Mouse (Mus musculus): ENCODE data around the gene AI837181.
A peak's percentile ranks its signal among the peaks of the same experiment; 100 is the strongest.
"Not testable (repeated sequence)": the region's sequence is repeated elsewhere in the genome, so short reads cannot be mapped to it uniquely, and the experiment has no call there.

AI837181 gene

DNA sequence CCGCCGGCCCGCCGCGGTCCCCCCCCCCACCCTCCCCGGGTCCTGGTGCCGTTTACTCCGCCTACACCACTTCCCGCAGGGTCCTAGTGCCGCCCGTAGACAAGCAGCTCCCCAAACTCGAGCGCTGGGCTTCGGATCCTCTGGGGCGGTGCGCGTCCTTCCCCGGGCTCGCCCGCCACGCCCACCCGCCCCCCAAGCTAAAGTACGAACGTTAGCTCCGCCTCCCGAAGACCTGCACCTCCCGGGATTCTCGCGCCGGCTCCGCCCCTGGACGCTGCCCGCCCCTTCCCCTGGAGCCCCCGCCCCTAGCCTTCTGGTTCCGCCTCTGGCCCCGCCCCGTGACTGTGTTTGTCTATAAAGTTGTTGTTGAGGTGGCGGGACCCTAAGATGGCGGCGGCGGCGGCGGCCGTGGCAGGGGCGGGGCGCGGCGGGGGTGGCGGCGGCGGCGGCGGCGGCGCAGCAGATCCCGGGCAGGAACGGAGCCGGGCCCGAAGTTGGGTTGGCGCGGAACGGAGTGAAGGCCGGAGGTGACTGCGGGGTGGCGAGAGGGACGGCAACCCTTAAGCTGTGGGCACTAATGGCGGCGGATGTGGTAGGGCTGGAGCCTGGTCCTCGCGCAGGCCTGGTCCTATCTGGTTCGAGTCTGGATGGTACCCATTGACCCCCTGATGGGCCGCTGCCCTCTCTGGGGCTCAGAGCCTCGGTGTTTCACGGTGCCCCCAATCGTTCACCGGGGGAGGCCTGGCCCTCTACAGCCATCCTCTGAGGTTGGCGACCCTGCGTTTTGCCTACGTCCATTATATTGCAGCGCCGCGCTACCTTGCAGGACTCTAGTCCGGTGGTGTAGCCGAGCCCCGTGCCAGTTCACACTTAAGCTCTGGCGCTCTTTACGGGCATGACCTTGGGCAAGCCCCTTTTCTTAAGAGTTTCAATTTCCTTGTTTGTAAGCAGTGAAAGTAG lies at the start of gene AI837181, which contains the start of gene Drap1:
Gene AI837181 (plus strand): TSS at position 363 of the 960 bp plus-strand sequence.
Gene Drap1 (minus strand): TSS at position 198 of the 960 bp plus-strand sequence.
- DNase-seq, result peak; percentile 96

DNA sequence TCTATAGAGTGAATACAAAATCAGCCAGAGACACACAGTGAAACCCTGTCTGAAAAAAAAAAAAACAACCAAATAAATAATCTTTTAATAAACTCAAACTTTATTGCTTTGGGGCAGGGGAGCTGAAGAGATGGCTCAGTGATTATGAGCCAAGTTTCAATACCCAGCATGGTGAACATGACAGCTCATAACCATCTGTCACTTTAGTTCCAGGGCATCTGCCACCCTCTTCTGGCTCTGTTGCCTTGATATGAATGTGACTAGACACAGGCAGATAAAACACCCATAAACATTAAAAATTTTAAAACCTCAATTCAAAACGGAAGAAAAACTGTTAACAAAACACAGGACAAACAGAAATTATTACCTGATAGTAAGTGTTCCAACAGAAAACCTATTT lies 47.5 kb upstream of the AI837181 start:
- DNase-seq, result no peak

DNA sequence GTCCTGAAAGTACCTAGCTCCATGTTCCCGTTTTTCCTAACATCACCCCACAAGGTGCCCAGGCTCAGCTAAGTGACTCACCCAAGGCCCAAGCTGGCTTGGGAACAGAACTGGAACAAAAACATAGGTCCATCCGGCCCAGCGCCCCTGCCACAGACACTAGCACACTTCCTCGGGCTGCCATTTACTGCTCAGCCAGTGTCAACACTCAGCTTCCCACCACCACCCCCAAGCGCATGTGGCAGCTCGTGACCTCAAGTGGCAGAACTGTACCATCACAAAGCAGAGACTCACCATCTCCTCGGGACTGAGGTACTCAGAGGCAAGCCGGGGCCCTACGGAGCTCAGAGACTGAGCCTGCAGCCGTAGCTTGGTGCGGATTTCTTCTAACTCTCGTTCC lies 41.6 kb upstream of the AI837181 start:
- DNase-seq, result no peak

- DNase-seq, result no peak
Observed at GRCm38 (mm10) chr19:5384715-5385114, 40.2 kb upstream of the AI837181 start.

- no peak for DNase-seq
Observed at GRCm38 (mm10) chr19:5388011-5388441, 36.9 kb upstream of the AI837181 start.

DNA sequence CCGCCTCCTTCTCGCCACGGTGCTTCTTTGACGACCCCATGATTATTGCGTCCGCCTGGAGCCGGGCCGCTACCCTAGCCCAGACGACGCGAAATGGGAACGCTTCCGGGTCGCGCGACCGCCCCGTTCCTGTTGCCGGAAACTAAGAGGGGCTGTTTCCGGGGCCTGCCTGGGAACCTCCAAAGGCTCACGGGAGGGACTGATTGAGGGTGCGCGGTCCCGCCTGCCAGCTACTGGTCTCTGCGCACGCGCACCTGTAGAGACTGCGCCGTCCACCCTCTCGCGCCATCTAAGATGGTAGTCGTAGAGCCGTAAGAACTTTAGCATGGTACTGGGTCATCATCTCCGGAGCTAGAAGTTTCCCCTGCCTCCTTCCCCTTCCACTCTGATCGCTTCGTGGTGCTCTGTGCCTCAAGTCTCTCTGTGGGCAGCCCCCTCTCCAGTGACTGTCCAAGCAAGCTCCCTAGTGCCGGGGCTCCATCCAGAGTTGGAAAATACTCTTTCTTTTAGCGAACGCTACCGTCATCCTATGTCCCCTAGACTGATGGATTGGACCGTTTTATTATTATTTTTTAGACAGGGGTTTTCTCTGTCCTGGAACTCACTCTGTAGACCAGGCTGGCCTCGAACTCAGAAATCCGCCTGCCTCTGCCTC lies 36.2 kb upstream of the AI837181 start, which contains the start of gene Sart1:
Gene Sart1 (minus strand): TSS at position 116 of the 655 bp plus-strand sequence.
- DNase-seq, result peak; percentile 93

- DNase-seq, result peak; percentile 86
Observed at GRCm38 (mm10) chr19:5389647-5390046, 35.3 kb upstream of the AI837181 start.

DNA sequence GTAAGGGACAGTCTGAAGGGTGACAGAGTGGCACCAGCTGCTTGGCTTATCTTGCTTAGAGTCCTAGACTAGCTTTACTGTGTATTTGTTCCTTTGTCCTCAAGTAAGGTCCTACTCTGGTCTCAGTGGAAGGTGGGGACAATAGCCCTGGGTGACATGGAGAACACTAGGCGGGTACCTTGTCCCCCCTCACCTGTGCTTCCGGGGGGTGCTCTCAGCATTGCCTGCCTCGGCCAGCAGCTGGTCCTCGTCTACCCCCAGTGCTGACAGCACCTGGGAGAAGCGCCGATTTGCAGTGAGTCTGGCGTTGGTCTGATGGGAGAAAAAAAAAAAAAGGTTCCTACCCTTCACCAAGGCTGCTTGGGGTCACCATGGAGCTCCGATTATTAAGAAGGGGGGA lies 34.5 kb upstream of the AI837181 start:
- peak; percentile 60 for DNase-seq

DNA sequence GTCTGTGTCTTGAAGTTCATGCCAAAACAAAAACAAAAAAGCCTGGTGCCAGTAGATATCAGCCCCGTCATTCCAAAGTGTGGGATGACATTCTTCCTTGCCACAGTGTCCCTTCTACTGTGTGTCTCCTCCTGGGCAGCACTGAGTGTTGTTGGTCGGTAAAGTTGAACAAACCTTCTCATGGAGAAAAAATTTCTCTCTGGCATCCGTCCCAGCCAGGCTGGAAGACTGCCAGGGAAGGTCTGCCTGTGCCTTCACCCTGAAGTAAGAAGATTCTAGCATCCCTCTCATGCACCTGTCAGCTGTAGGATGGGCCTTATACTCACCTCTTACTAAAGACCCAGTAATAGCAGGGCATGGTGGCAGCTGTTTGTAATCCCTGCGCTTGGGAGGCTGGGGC lies 32.1 kb upstream of the AI837181 start:
- DNase-seq, result no peak

DNA sequence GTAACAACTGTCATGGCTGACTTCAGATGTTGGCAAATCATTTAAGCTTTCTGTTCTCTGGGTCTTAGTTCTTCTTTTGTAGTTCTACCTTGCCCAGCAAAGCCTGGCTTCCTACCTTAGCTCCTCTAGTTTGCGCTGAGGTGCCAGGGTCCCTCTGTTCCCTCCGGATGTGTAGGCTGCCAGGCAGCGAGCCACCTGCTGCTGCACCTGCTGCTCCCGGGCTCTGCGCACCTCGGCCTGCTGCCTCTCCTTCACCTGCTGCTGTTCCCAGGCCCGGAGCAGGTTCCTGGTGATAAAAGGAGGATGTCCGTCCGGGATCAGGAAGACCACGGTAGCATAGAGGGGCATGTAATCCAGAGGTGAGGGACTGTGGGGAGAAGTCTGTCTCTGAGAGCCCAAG lies 30.8 kb upstream of the AI837181 start:
- no peak for DNase-seq

DNA sequence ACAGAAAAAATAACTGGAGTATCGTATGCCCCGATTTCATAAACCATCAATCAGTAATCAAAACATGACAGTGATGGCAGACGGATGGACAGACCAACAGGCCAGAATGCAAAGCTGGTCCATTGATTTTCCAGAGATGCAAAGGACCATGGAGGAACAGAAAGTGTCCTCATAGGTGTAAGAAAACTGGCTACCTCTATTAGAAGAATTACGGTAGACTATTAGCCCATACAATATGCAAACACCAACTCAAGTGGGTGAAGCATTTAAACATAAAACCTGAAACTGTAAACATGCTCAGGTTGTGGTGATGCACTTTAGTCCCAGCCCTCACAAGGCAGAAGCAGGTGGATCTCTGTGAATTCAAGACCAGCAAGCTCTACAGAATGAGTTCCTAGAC lies 29.6 kb upstream of the AI837181 start:
- no peak for DNase-seq

DNA sequence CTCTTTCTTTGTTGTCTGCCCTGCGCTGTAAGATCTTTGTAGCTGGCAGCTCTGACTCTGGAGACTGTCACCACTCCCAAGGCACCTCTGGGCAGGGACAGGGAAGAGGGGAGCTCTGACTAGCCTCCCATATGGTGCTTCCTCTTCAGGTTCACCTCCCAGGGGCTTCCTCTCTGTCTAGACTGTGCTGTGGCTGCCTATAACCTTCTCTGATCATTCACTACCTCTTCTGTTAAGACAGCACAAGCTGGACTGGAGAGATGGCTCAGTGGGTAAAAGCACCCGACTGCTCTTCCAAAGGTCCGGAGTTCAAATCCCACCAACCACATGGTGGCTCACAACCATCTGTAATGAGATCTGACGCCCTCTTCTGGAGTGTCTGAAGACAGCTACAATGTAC lies 23.9 kb upstream of the AI837181 start:
- not testable (repeated sequence) for DNase-seq

DNA sequence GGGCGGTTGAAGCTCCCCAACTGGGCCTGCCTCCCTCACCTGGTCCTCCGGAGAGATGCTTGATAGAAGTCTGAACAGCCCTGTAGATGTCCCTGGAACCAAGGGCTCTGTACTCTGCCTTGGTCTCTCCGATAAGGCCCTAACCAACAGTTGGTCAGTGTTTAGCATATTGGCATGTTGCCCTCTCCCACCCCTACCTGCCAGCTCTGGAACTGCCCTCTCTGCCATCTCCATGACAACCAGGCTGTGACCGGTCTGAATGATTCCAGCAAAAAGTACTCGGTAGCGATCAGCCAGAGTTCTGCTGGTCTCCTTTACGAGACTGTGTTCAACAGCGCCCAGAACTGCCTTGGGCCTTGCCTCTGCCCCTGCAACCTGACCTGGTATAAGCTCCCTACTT lies 22.7 kb upstream of the AI837181 start, which contains the start of gene Tsga10ip:
Gene Tsga10ip (minus strand): TSS at position 234 of the 400 bp plus-strand sequence.
- DNase-seq, result no peak

GRCm38 (mm10) chr19:5405924-5406323 lies 19.0 kb upstream of the AI837181 start:
- no peak for DNase-seq

GRCm38 (mm10) chr19:5406531-5407126 lies 18.3 kb upstream of the AI837181 start:
- peak; percentile 66 for DNase-seq

- DNase-seq, result peak; percentile 75
Observed at GRCm38 (mm10) chr19:5407133-5407532, 17.8 kb upstream of the AI837181 start.

- no peak for DNase-seq
Observed at GRCm38 (mm10) chr19:5408057-5409001, 16.6 kb upstream of the AI837181 start.

DNA sequence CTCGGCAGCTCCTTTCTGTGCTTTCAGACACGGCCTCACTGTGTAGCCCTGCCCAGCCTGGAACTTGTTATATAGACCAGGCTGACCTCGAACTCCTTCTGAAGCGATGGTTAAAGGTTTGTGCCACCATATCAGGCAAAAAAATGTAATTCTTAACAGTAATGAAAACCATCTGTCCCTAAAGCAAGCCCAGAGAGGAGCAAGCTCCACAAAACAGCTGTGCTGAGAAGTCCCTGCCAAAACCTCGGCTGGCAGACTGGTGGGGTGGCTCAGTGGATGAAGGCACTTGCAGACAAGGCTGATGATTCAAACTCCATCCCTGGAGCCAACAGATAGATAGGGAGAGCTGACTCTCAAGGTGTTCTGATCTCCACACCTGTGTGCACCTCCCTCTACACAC lies 15.9 kb upstream of the AI837181 start:
- DNase-seq, result no peak

GRCm38 (mm10) chr19:5410641-5411040 lies 14.3 kb upstream of the AI837181 start:
- no peak for DNase-seq

DNA sequence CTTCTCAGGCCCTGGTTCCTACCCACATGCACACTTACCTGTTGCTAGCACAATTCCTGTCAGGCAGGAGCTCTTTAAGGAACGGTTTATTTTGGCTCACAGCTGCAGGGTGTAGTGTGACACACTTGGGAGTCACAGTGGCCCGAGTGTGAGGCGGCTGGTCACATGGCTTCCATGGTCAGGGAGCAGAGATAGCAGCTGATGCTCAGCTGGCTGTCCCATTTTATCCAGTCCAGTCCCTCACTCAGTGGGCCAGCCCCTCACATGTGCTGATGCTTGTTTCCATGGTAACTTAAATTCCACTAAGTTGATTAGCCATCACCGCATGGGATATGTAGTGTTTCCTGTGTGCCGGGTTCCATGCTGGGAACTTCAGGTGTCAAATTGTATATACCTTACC lies 13.0 kb upstream of the AI837181 start:
- DNase-seq, result no peak

GRCm38 (mm10) chr19:5413840-5414239 lies 11.1 kb upstream of the AI837181 start:
- DNase-seq, result no peak

DNA sequence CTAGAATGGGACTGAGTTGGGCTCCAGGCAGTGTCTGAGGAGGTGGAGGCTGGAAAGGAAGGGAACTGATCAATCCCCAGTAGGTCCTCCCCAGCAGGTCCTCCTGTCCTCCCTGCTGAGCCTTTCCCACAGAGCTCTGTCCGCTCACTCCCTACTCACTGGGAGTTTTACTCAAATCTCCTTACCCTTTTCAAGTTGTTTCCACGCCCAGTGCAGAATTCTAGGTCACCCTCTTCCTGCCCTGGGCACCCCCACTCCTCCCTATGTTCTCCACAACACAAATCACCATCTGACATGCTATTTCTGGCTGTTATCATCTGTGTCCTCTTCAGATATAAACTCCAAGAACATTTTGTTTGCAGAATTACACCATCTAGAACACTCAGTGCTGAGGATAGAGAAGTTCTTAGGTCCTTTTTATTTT lies 10.4 kb upstream of the AI837181 start:
- DNase-seq, result no peak

All from thymus, postnatal 25 days (tissue).